Mouse (Mus musculus) kidney, postnatal 0 days (tissue): ENCODE measurements around the gene Sema3d. TPM values are rescaled to one million over a fixed set of nuclear protein-coding genes. Genes with fewer than 3 reads are reported as not detected.

ENCODE experiments used
- ATAC-seq: fragments of 200-750 bp; cut with Nextera tagmentation; replicated peaks from 2 replicates; pipeline ENCODE4 v1.8.0; 2017; ENCODE audit warnings: low read depth, moderate number of reproducible peaks, moderate TSS enrichment, moderate library complexity; ENCODE audit not compliant: low FRiP score
- DNase-seq: peaks from one replicate; pipeline ENCODE4 v3.0.0-alpha.2; 2016; ENCODE audit warnings: low spot score
- H3K27ac ChIP-seq: fragments of 300-500 bp; sonication (generic); 2 replicates; pipeline ENCODE4 v1.5.1; 2014; ENCODE audit warnings: mild to moderate bottlenecking
- H3K27me3 ChIP-seq: fragments of 300-500 bp; sonication (generic); 2 replicates; pipeline ENCODE4 v1.6.1; 2014; ENCODE audit warnings: low read length, mixed read lengths; ENCODE audit not compliant: insufficient read depth
- H3K36me3 ChIP-seq: fragments of 300-500 bp; sonication (generic); 2 replicates; pipeline ENCODE4 v1.6.1; 2014; ENCODE audit warnings: low read length, mixed read lengths; ENCODE audit not compliant: insufficient read depth
- H3K4me1 ChIP-seq: fragments of 300-500 bp; sonication (generic); replicated peaks from 2 replicates; pipeline ENCODE4 v1.6.1; 2014; ENCODE audit warnings: antibody characterized with exemption, low read length, mixed read lengths; ENCODE audit not compliant: insufficient read depth
- H3K4me2 ChIP-seq: fragments of 300-500 bp; sonication (generic); 2 replicates; pipeline ENCODE4 v1.6.1; 2014; ENCODE audit warnings: mild to moderate bottlenecking, low read length, moderate library complexity, mixed read lengths
- H3K4me3 ChIP-seq: fragments of 300-500 bp; sonication (generic); replicated peaks from 2 replicates; pipeline ENCODE4 v1.5.1; 2014; ENCODE audit warnings: low read depth, low read length
- H3K9ac ChIP-seq: fragments of 300-500 bp; sonication (generic); 2 replicates; pipeline ENCODE4 v1.6.1; 2014; ENCODE audit warnings: low read depth, low read length
- H3K9me3 ChIP-seq: fragments of 300-500 bp; sonication (generic); replicated peaks from 2 replicates; pipeline ENCODE4 v1.6.1; 2016; ENCODE audit warnings: low read length, inconsistent platforms, mixed read lengths
- CTCF ChIP-seq: IDR thresholded peaks from 2 replicates; pipeline ENCODE4 v1.5.1; 2016; ENCODE audit warnings: antibody characterized with exemption, low read depth, mild to moderate bottlenecking, moderate library complexity
- WGBS: fragments of 180-500 bp; shearing (Covaris S2); extraction: QIAGEN DNeasy Blood & Tissue Kit; methylation state at CpG from one replicate; pipeline ENCODE4 v1.1.7; 2014; 5-methylcytosine and 5-hydroxymethylcytosine counted together
- polyA plus RNA-seq: library from polyadenylated mRNA; unstranded; fragments of >200 nt; fragmentation: Nextera tagmentation; extraction: Ambion mirVana; gene quantifications from 2 replicates; pipeline ENCODE4 v1.2.1, GENCODE M21; 2015

Sema3d gene
- polyA plus RNA-seq, 1 experiment from 2014 or later, result 11.1 TPM

DNA sequence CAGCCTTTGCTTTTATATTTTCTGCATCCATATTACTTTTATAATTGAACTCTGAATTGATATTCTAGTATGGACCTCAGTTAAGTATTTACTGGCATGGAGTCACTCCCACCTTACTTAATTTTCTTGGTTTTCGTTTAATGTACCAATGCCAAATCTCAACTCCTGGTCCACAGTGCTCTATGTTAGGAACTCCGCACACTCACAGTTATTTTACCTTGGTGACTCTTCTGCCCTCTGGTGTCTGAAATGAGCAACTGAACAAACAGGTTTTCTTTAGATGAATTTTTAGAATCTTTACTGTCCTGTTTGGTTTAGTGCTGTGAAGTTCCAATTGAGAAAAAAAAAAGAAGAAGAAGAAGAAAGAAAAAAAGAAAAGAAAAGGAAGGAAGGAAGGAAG, 174.7 kb downstream of the Sema3d start:
- H3K9me3 ChIP-seq, result no peaks in the 10 kb centered on the region
- no peak overlapping the region for H3K27ac ChIP-seq
- H3K9ac ChIP-seq, result no peak overlapping the region
- H3K36me3 ChIP-seq, result no peaks in the 10 kb centered on the region
- peak; percentile 74 for TF ChIP-seq CTCF
- no peak overlapping the region for H3K4me3 ChIP-seq
- no peak for ATAC-seq
- no peaks in the 10 kb centered on the region for H3K27me3 ChIP-seq
- H3K4me2 ChIP-seq, result no peak overlapping the region
- DNase-seq, result peak; percentile 68
- 47% methylated on average over 2 of the region's 2 CpGs for WGBS
- no peaks in the 10 kb centered on the region for H3K4me1 ChIP-seq

- H3K9me3 ChIP-seq, result no peaks in the 10 kb centered on the region
- no peak for DNase-seq
- H3K4me2 ChIP-seq, result no peak overlapping the region
- no peak overlapping the region for H3K9ac ChIP-seq
- H3K27me3 ChIP-seq, result no peaks in the 10 kb centered on the region
- no peaks in the 10 kb centered on the region for H3K36me3 ChIP-seq
- TF ChIP-seq CTCF, result no peak
- no peak overlapping the region for H3K4me3 ChIP-seq
- no peaks in the 10 kb centered on the region for H3K4me1 ChIP-seq
- no peak overlapping the region for H3K27ac ChIP-seq
- WGBS, result 25% methylated on average over 2 of the region's 2 CpGs
- ATAC-seq, result no peak
Observed at GRCm38 (mm10) chr5:12561740-12562139, 178.6 kb downstream of the Sema3d start.

GRCm38 (mm10) chr5:12562204-12562603, 179.0 kb downstream of the Sema3d start:
- peak; percentile 86 for DNase-seq
- H3K27ac ChIP-seq, result no peak overlapping the region
- no peaks in the 10 kb centered on the region for H3K4me1 ChIP-seq
- H3K4me2 ChIP-seq, result no peak overlapping the region
- TF ChIP-seq CTCF, result peak; percentile 93
- 40% methylated on average over 5 of the region's 5 CpGs for WGBS
- no peaks in the 10 kb centered on the region for H3K27me3 ChIP-seq
- no peak overlapping the region for H3K4me3 ChIP-seq
- no peaks in the 10 kb centered on the region for H3K36me3 ChIP-seq
- H3K9me3 ChIP-seq, result no peaks in the 10 kb centered on the region
- ATAC-seq, result no peak; the same call in 1 of the 2 replicates
- no peak overlapping the region for H3K9ac ChIP-seq

DNA sequence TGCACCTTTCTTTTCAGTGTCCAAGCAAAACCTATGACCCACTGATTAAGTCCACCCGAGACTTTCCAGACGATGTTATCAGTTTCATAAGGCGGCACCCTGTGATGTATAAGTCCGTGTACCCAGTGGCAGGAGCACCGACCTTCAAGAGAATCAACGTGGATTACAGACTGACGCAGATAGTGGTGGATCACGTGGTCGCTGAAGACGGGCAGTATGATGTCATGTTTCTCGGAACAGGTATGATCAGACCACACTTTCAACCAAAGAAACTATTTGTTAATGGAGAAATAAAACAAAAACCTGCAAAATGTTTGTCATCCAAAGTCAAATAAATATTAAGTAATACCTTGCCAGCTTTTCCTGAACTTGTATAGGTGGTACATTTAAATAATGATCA, 179.9 kb downstream of the Sema3d start:
- 91% methylated on average over 11 of the region's 11 CpGs for WGBS
- H3K9ac ChIP-seq, result no peak overlapping the region
- no peak overlapping the region for H3K4me3 ChIP-seq
- no peak overlapping the region for H3K27ac ChIP-seq
- H3K27me3 ChIP-seq, result no peaks in the 10 kb centered on the region
- TF ChIP-seq CTCF, result no peak
- no peaks in the 10 kb centered on the region for H3K36me3 ChIP-seq
- no peak for ATAC-seq
- H3K4me1 ChIP-seq, result no peaks in the 10 kb centered on the region
- H3K4me2 ChIP-seq, result no peak overlapping the region
- H3K9me3 ChIP-seq, result no peaks in the 10 kb centered on the region
- no peak for DNase-seq

GRCm38 (mm10) chr5:12564602-12565220, 181.5 kb downstream of the Sema3d start:
- TF ChIP-seq CTCF, result peak; percentile 67
- H3K4me3 ChIP-seq, result no peak overlapping the region
- H3K9me3 ChIP-seq, result no peaks in the 10 kb centered on the region
- H3K27ac ChIP-seq, result no peak overlapping the region
- DNase-seq (peak; percentile 53), ATAC-seq (no peak; the same call in 1 of the 2 replicates)
- no peaks in the 10 kb centered on the region for H3K27me3 ChIP-seq
- no peaks in the 10 kb centered on the region for H3K4me1 ChIP-seq
- no peaks in the 10 kb centered on the region for H3K36me3 ChIP-seq
- 64% methylated on average over 2 of the region's 2 CpGs for WGBS
- no peak overlapping the region for H3K4me2 ChIP-seq
- no peak overlapping the region for H3K9ac ChIP-seq

DNA sequence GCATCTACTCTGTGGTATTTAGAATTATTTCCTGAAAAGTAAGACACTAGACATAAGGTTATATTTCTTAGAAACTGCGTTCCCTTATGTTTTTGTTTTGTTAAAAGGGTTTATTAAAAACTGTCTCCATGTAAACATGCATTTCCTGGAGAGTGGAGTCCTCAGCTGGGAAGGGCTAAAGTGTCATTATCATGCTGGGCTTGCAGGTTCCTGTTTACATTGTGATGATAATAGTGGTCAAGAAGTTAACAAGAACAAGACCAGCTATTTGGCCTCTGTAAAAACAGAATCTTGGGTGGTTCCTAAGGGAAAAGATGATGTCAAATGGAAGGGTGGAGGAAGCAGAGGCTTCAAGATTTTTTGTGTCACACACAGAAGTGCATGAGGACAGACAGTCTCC, 183.4 kb downstream of the Sema3d start:
- H3K27me3 ChIP-seq, result no peaks in the 10 kb centered on the region
- DNase-seq (peak; percentile 11), ATAC-seq (no peak)
- TF ChIP-seq CTCF, result no peak
- no peaks in the 10 kb centered on the region for H3K4me1 ChIP-seq
- no peak overlapping the region for H3K4me2 ChIP-seq
- 50% methylated on average over 1 of the region's 1 CpGs for WGBS
- H3K36me3 ChIP-seq, result no peaks in the 10 kb centered on the region
- H3K4me3 ChIP-seq, result no peak overlapping the region
- no peak overlapping the region for H3K27ac ChIP-seq
- no peak overlapping the region for H3K9ac ChIP-seq
- H3K9me3 ChIP-seq, result no peaks in the 10 kb centered on the region

DNA sequence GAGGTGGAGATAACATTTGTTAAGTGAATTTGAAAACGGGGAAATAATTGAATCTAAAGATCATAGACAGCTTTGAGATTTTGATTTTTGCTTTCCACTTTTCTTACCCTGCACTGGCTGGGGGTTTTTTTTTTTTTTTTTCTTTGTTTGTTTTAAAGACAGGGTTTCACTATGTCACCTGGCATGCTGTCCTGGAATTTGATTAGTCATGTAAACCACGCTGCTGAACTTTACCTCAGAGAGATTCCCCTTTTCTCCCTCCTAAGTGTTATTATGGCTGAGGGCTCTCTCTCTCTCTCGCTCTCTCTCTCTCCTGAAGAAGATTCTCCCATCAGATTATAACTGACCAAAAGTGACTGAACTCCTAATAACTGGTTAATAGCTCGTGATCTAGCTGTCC, 191.4 kb downstream of the Sema3d start:
- Histone ChIP-seq H3K36me3 (no peaks in the 10 kb centered on the region), H3K4me1 (no peaks in the 10 kb centered on the region), H3K27me3 (no peaks in the 10 kb centered on the region), H3K27ac (no peak overlapping the region), H3K4me3 (no peak overlapping the region), H3K9ac (no peak overlapping the region), H3K4me2 (no peak overlapping the region), H3K9me3 (no peaks in the 10 kb centered on the region)
- 70% methylated on average over 4 of the region's 4 CpGs for WGBS
- ATAC-seq, result no peak
- no peak for DNase-seq
- TF ChIP-seq CTCF, result no peak
